Mouse (Mus musculus) forebrain, embryonic 16.5 days (tissue): ENCODE data around the gene Zbtb8a. TPM values are rescaled to one million over a fixed set of nuclear protein-coding genes. Genes with fewer than 3 reads are reported as not detected.

ENCODE experiments used
- ATAC-seq: fragments of 200-750 bp; cut with Nextera tagmentation; 2 replicates; pipeline ENCODE4 v1.8.0; 2017; ENCODE audit warnings: mild to moderate bottlenecking, moderate library complexity
- H3K27ac ChIP-seq: fragments of 300-500 bp; sonication (generic); 2 replicates; pipeline ENCODE4 v1.5.1; 2014; ENCODE audit warnings: low read length, control low read depth
- H3K27me3 ChIP-seq: fragments of 300-500 bp; sonication (generic); replicated peaks from 2 replicates; pipeline ENCODE4 v1.6.1; 2014; ENCODE audit warnings: low read length; ENCODE audit not compliant: control insufficient read depth, insufficient read depth
- H3K36me3 ChIP-seq: fragments of 300-500 bp; sonication (generic); 2 replicates; pipeline ENCODE4 v1.6.1; 2014; ENCODE audit not compliant: control insufficient read depth, insufficient read depth
- H3K4me1 ChIP-seq: fragments of 300-500 bp; sonication (generic); replicated peaks from 2 replicates; pipeline ENCODE4 v1.6.1; 2014; ENCODE audit warnings: low read length; ENCODE audit not compliant: control insufficient read depth, insufficient read depth
- H3K4me2 ChIP-seq: fragments of 300-500 bp; sonication (generic); 2 replicates; pipeline ENCODE4 v1.6.1; 2014; ENCODE audit warnings: mild to moderate bottlenecking, low read length, control low read depth
- H3K4me3 ChIP-seq: fragments of 300-500 bp; sonication (generic); replicated peaks from 2 replicates; pipeline ENCODE4 v1.5.1; 2014; ENCODE audit warnings: mild to moderate bottlenecking, low read length, control low read depth
- H3K9ac ChIP-seq: fragments of 300-500 bp; sonication (generic); replicated peaks from 2 replicates; pipeline ENCODE4 v1.6.1; 2014; ENCODE audit warnings: low read depth, low read length, control low read depth
- H3K9me3 ChIP-seq: fragments of 300-500 bp; sonication (generic); 2 replicates; pipeline ENCODE4 v1.6.1; 2016; ENCODE audit warnings: low read length; ENCODE audit not compliant: control insufficient read depth
- WGBS: fragments of 180-500 bp; shearing (Covaris S2); extraction: QIAGEN DNeasy Blood & Tissue Kit; methylation state at CpG from one replicate; pipeline ENCODE4 v1.1.7; 2014; 5-methylcytosine and 5-hydroxymethylcytosine counted together
- polyA plus RNA-seq: library from polyadenylated mRNA; unstranded; fragments of >200 nt; fragmentation: Nextera tagmentation; extraction: Ambion mirVana; gene quantifications from 2 replicates; pipeline ENCODE4 v1.2.1, GENCODE M21; 2015

The Zbtb8a gene
- polyA plus RNA-seq, 1 experiment from 2014 or later: 18.6 TPM

GRCm38 (mm10) chr4:129394089-129394870 lies 16.4 kb upstream of the Zbtb8a start:
- 42% methylated on average over 11 of the region's 12 CpGs for WGBS
- no peaks in the 10 kb centered on the region for H3K4me1 ChIP-seq
- no peaks in the 10 kb centered on the region for H3K9me3 ChIP-seq
- H3K4me2 ChIP-seq: no peak overlapping the region
- no peaks in the 10 kb centered on the region for H3K36me3 ChIP-seq
- no peak for ATAC-seq
- H3K4me3 ChIP-seq: no peak overlapping the region
- H3K27me3 ChIP-seq: no peaks in the 10 kb centered on the region
- H3K9ac ChIP-seq: no peak overlapping the region
- no peak overlapping the region for H3K27ac ChIP-seq

DNA sequence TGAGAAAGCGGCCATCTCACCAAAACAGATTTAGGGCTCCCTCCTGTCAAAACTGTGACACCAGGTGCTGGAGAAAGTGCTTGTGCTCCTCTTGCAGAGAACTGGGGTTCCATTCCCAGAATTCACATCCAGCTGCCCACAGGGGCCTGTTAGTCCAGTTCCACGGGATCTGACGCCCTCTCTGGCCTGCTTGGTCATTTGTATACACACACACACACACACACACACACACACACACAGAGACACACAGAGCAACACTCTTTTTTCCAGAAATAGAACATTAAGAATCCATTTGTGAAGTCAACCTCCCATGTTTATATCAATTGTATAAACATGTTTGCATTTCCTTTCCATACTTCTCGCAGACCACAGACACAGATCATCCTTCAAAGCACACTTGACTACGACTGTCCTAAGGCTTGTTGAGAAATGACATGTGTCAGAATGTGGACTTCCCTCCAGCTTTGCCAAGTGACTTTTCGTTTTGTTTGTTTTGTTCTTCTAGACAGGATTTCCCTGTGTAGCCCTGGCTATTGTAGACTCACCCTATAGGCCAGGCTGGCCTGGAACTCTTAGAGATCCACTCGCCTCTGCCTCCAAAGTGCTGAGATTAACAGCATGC lies 13.1 kb upstream of the Zbtb8a start:
- H3K27me3 ChIP-seq: no peaks in the 10 kb centered on the region
- no peak overlapping the region for H3K27ac ChIP-seq
- ATAC-seq: no peak
- no peak overlapping the region for H3K4me3 ChIP-seq
- no peaks in the 10 kb centered on the region for H3K36me3 ChIP-seq
- WGBS: 87% methylated on average over 7 of the region's 7 CpGs
- no peak overlapping the region for H3K9ac ChIP-seq
- H3K9me3 ChIP-seq: no peaks in the 10 kb centered on the region
- no peaks in the 10 kb centered on the region for H3K4me1 ChIP-seq
- no peak overlapping the region for H3K4me2 ChIP-seq

DNA sequence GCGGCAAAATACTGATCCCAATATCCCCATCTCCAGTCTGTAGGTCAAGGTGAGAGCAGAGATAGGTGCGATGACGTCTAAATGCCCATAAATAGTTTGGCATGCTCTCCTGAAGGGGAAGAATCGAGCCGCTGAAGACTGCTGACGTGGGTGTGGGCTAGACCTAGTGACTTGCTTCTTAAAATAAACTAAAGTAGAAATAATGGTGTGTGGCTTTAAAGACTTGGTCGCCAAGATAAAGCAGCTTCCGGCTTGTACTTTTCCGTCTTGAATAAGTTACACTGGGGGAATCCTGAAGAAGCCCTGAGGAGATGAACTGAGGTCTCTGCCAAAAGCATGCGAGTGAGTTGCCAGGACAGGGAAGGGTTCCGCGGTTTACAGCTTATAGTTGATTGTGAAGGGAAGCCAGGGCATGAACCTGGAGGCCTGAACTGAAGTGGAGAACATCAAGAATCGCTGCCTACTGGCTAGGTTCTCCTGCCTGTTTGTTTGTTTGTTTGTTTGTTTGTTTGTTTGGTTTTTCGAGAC lies 12.4 kb upstream of the Zbtb8a start:
- ATAC-seq: no peak
- Histone ChIP-seq H3K27ac (no peak overlapping the region), H3K36me3 (no peaks in the 10 kb centered on the region), H3K4me1 (no peaks in the 10 kb centered on the region), H3K27me3 (no peaks in the 10 kb centered on the region), H3K9ac (no peak overlapping the region), H3K4me2 (no peak overlapping the region), H3K9me3 (no peaks in the 10 kb centered on the region), H3K4me3 (no peak overlapping the region)
- 90% methylated on average over 14 of the region's 14 CpGs for WGBS

- 70% methylated on average over 5 of the region's 5 CpGs for WGBS
- Histone ChIP-seq H3K4me2 (no peak overlapping the region), H3K27ac (no peak overlapping the region)
These were observed 10.5 kb upstream of the Zbtb8a start for GRCm38 (mm10) chr4:129388404-129388803.

GRCm38 (mm10) chr4:129386989-129387388 lies 9.1 kb upstream of the Zbtb8a start:
- Histone ChIP-seq H3K4me1 (no peaks in the 10 kb centered on the region), H3K9ac (no peak overlapping the region), H3K4me3 (no peak overlapping the region), H3K36me3 (no peaks in the 10 kb centered on the region), H3K27ac (no peak overlapping the region), H3K27me3 (no peaks in the 10 kb centered on the region), H3K4me2 (no peak overlapping the region), H3K9me3 (no peaks in the 10 kb centered on the region)
- 50% methylated on average over 1 of the region's 2 CpGs for WGBS
- ATAC-seq: no peak

More at GRCm38 (mm10) chr4:129388404-129388803, 10.5 kb upstream of the Zbtb8a start:
- Histone ChIP-seq H3K4me3 (no peak overlapping the region), H3K4me1 (no peaks in the 10 kb centered on the region), H3K9me3 (no peaks in the 10 kb centered on the region), H3K36me3 (no peaks in the 10 kb centered on the region), H3K27me3 (no peaks in the 10 kb centered on the region), H3K9ac (no peak overlapping the region)
- ATAC-seq: no peak

DNA sequence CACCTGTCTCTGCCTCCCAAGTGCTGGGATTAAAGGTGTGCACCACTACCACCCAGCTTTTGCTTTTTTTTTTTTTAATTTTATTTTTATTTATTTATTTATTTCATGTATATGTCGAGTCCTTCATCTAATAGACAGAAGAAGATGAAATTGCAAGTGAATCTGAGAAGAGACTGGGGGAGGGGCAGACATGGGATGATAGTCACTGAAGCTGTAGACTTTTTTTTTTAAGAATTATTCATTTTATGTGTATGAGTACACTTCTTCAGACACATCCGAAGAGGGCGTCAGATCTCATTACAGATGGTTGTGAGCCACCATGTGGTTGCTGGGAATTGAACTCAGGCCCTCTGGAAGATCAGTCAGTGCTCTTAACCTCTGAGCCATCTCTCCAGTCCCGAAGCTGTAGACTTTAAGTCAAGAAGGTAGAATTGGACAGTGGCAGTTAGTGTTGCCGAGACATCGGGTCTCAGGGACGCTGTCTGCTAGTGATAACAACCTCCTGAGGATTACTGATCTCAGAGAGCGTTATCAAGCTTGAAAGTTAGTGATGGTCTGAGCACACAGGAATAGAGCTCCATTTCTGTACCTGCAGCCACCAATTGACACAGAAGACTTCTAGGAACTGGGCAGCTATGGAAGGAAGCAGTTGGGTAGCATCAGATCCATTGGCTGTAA lies 8.5 kb upstream of the Zbtb8a start:
- Histone ChIP-seq H3K27me3 (no peaks in the 10 kb centered on the region), H3K9ac (no peak overlapping the region), H3K9me3 (no peaks in the 10 kb centered on the region), H3K4me3 (no peak overlapping the region), H3K36me3 (no peaks in the 10 kb centered on the region), H3K4me2 (no peak overlapping the region), H3K27ac (no peak overlapping the region), H3K4me1 (no peaks in the 10 kb centered on the region)
- no peak for ATAC-seq
- WGBS: 91% methylated on average over 8 of the region's 8 CpGs

GRCm38 (mm10) chr4:129385685-129386084 lies 7.8 kb upstream of the Zbtb8a start:
- Histone ChIP-seq H3K4me1 (no peaks in the 10 kb centered on the region), H3K9me3 (no peaks in the 10 kb centered on the region), H3K27me3 (no peaks in the 10 kb centered on the region), H3K36me3 (no peaks in the 10 kb centered on the region), H3K9ac (no peak overlapping the region), H3K4me2 (no peak overlapping the region), H3K27ac (no peak overlapping the region), H3K4me3 (no peak overlapping the region)
- ATAC-seq: no peak
- 93% methylated on average over 11 of the region's 11 CpGs for WGBS

DNA sequence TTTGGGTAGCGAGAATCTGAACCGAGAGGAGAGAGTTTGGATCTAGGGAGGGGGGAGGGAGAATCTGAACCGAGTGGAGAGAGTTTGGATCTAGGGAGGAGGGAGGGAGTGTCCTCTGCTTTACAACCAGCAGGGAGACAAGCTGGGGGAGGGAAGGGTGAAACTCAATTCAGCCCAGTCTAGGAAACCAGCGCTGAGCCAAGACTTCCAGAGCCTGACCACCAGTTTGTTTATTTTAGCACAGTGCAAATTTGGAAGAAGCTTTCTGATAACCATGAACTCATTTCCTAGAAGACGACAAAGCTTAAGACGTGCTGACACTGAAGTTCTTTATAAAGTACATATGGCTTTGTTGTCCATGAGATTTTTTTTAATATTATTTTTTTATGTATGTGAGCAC lies 6.5 kb upstream of the Zbtb8a start:
- 42% methylated on average over 6 of the region's 6 CpGs for WGBS
- ATAC-seq: no peak
- H3K27ac ChIP-seq: no peak overlapping the region
- H3K4me1 ChIP-seq: no peaks in the 10 kb centered on the region
- no peaks in the 10 kb centered on the region for H3K9me3 ChIP-seq
- no peaks in the 10 kb centered on the region for H3K36me3 ChIP-seq
- H3K4me2 ChIP-seq: no peak overlapping the region
- no peaks in the 10 kb centered on the region; the same call in 1 of the 2 replicates for H3K27me3 ChIP-seq
- no peak overlapping the region for H3K9ac ChIP-seq
- no peak overlapping the region for H3K4me3 ChIP-seq

DNA sequence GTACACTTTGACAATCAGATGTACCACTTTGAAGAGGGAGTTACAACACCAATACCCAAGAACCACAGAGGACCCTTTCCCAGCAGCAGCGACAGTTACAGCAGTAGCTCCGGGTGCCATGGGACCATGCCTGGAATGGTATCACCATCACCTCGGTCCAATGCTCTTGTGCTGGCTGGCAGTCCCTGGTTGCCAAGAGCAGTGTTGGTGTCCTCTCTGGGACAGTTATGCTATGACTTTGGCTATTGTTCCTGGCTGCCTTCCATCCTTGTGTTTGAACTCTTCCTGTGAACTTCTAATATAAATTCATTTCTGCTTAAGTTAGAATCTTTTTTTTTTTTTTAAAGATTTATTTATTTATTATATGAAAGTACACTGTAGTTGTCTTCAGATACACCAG lies 5.7 kb upstream of the Zbtb8a start:
- no peak overlapping the region for H3K27ac ChIP-seq
- H3K4me2 ChIP-seq: no peak overlapping the region
- H3K9me3 ChIP-seq: no peaks in the 10 kb centered on the region
- ATAC-seq: no peak
- H3K9ac ChIP-seq: no peak overlapping the region
- no peaks in the 10 kb centered on the region for H3K36me3 ChIP-seq
- H3K27me3 ChIP-seq: peaks cover 2% of the 10 kb centered on the region; the same call in 1 of the 2 replicates
- H3K4me3 ChIP-seq: no peak overlapping the region
- 93% methylated on average over 3 of the region's 3 CpGs for WGBS
- no peaks in the 10 kb centered on the region for H3K4me1 ChIP-seq
